Mouse (Mus musculus) forelimb bud, embryonic 11.5 days (tissue): Measurements from ENCODE around the gene Fggy.

Experiments used
- DNase-seq: peaks from one replicate; pipeline ENCODE4 v3.0.0-alpha.2; 2012; ENCODE audit warnings: low read depth, low spot score

Fggy gene

GRCm38 (mm10) chr4:95899926-95900712 is 342.8 kb downstream of the Fggy start:
- DNase-seq: no peak

- peak; percentile 74 for DNase-seq
These were observed 343.5 kb downstream of the Fggy start for GRCm38 (mm10) chr4:95900815-95901214.

GRCm38 (mm10) chr4:95906141-95906540 is 348.8 kb downstream of the Fggy start:
- DNase-seq: no peak

- DNase-seq: no peak
These were observed 352.7 kb downstream of the Fggy start for GRCm38 (mm10) chr4:95909689-95910654.

GRCm38 (mm10) chr4:95913026-95913425 is 355.7 kb downstream of the Fggy start:
- DNase-seq: no peak

GRCm38 (mm10) chr4:95915628-95916579 is 358.6 kb downstream of the Fggy start:
- DNase-seq: no peak

- no peak for DNase-seq
These were observed 360.4 kb downstream of the Fggy start for GRCm38 (mm10) chr4:95917703-95918102.

- no peak for DNase-seq
These were observed 363.1 kb downstream of the Fggy start for GRCm38 (mm10) chr4:95920448-95920847.

- DNase-seq: peak; percentile 82
These were observed 367.2 kb downstream of the Fggy start for GRCm38 (mm10) chr4:95924210-95925184.

- DNase-seq: no peak
These were observed 371.5 kb downstream of the Fggy start for GRCm38 (mm10) chr4:95928846-95929245.

- no peak for DNase-seq
These were observed 372.6 kb downstream of the Fggy start for GRCm38 (mm10) chr4:95929936-95930335.

- DNase-seq: no peak
These were observed 374.0 kb downstream of the Fggy start for GRCm38 (mm10) chr4:95931331-95931730.

GRCm38 (mm10) chr4:95933801-95934356 is 376.6 kb downstream of the Fggy start:
- no peak for DNase-seq

- DNase-seq: no peak
These were observed 377.2 kb downstream of the Fggy start for GRCm38 (mm10) chr4:95934384-95935035.

- no peak for DNase-seq
These were observed 381.4 kb downstream of the Fggy start for GRCm38 (mm10) chr4:95938701-95939100.

- DNase-seq: no peak
These were observed 390.6 kb downstream of the Fggy start for GRCm38 (mm10) chr4:95947896-95948295.

GRCm38 (mm10) chr4:95953328-95953727 is 396.0 kb downstream of the Fggy start:
- no peak for DNase-seq

- DNase-seq: peak; percentile 93
These were observed 409.8 kb downstream of the Fggy start, which contains the start of gene Hook1 for GRCm38 (mm10) chr4:95966928-95967724. Hook1 (plus strand) TSS chr4:95967240.
